Mouse (Mus musculus) neural tube, embryonic 14.5 days (tissue): ENCODE measurements around the gene Gm11042. TPM values are rescaled to one million over a fixed set of nuclear protein-coding genes. Genes with fewer than 3 reads are reported as not detected.

Experiments used
- ATAC-seq: fragments of 200-750 bp; cut with Nextera tagmentation; 2 replicates; pipeline ENCODE4 v1.8.0; 2017; ENCODE audit warnings: low read depth, mild to moderate bottlenecking, moderate TSS enrichment, moderate library complexity
- H3K27ac ChIP-seq: fragments of 300-500 bp; sonication (generic); 2 replicates; pipeline ENCODE4 v1.5.1; 2014; ENCODE audit warnings: low read depth, mild to moderate bottlenecking, control low read depth, low read length, moderate library complexity, mixed read lengths
- H3K27me3 ChIP-seq: fragments of 300-500 bp; sonication (generic); 2 replicates; pipeline ENCODE4 v1.6.1; 2014; ENCODE audit warnings: low read length; ENCODE audit not compliant: control insufficient read depth, insufficient read depth
- H3K36me3 ChIP-seq: fragments of 300-500 bp; sonication (generic); 2 replicates; pipeline ENCODE4 v1.6.1; 2014; ENCODE audit warnings: low read length, mixed read lengths; ENCODE audit not compliant: control insufficient read depth, insufficient read depth
- H3K4me1 ChIP-seq: fragments of 300-500 bp; sonication (generic); 2 replicates; pipeline ENCODE4 v1.6.1; 2014; ENCODE audit warnings: low read length; ENCODE audit not compliant: control insufficient read depth, insufficient read depth
- H3K4me2 ChIP-seq: fragments of 300-500 bp; sonication (generic); 2 replicates; pipeline ENCODE4 v1.6.1; 2014; ENCODE audit warnings: mild to moderate bottlenecking, low read depth, low read length, control low read depth
- H3K4me3 ChIP-seq: fragments of 300-500 bp; sonication (generic); 2 replicates; pipeline ENCODE4 v1.5.1; 2014; ENCODE audit warnings: low read depth, low read length, control low read depth, mixed read lengths
- H3K9ac ChIP-seq: fragments of 300-500 bp; sonication (generic); replicated peaks from 2 replicates; pipeline ENCODE4 v1.6.1; 2014; ENCODE audit warnings: low read depth, mild to moderate bottlenecking, control low read depth, low read length, mixed read lengths
- H3K9me3 ChIP-seq: fragments of 300-500 bp; sonication (generic); 2 replicates; pipeline ENCODE4 v1.6.1; 2016; ENCODE audit warnings: low read length; ENCODE audit not compliant: control insufficient read depth
- WGBS: fragments of 180-500 bp; shearing (Covaris S2); extraction: QIAGEN DNeasy Blood & Tissue Kit; methylation state at CpG from one replicate; pipeline ENCODE4 v1.1.7; 2014; 5-methylcytosine and 5-hydroxymethylcytosine counted together
- polyA plus RNA-seq: library from polyadenylated mRNA; unstranded; fragments of >200 nt; fragmentation: Nextera tagmentation; extraction: Ambion mirVana; gene quantifications from 2 replicates; pipeline ENCODE4 v1.2.1, GENCODE M21; 2014

Gene Gm11042
- polyA plus RNA-seq, 1 experiment from 2014 or later, result not detected

DNA sequence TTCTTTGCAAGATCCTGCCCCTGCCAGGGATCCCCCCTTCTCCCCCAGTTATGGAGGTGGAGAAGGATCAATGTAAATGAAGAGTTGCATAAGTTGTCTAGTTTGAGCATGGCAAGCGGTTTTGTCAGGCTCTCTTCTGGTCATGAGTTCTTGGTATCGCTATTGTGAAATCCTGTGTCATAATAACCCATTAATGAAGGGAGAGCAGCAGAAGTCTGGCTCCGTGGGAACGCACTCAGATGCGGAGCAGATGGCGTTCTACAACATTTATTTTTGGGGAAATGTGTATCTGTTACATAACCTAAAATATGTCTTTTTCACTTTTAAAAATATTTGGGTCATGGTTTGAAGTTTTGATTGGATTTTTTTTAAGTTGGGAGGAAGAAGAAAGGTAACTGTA lies 14.6 kb downstream of the Gm11042 start:
- ATAC-seq, result no peak
- no peak overlapping the region for H3K4me2 ChIP-seq
- H3K4me3 ChIP-seq, result no peak overlapping the region
- no peak overlapping the region for H3K9ac ChIP-seq
- H3K4me1 ChIP-seq, result no peaks in the 10 kb centered on the region
- no peak overlapping the region for H3K27ac ChIP-seq
- 80% methylated on average over 6 of the region's 6 CpGs for WGBS
- no peaks in the 10 kb centered on the region for H3K27me3 ChIP-seq
- no peaks in the 10 kb centered on the region for H3K9me3 ChIP-seq
- no peaks in the 10 kb centered on the region for H3K36me3 ChIP-seq

DNA sequence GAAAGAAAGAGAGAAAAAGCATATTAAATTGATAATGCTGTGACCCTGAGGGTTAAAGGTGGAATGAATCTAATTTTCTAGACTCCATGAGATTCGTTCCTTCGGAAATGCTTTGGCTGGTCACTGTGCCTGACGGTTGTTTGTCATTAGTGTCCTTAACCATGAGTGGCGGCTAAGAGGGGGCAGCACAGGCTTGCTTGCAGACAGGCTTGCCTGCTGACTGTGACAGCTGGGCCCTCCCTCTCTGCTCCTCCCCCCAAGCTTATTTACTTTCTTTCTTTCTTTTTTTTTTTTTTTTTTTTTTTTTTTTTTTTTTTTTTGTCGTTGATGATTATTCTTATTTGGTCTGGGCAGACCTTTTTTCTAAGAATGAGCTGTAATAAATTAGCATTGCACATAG lies 19.8 kb downstream of the Gm11042 start:
- H3K4me2 ChIP-seq, result no peak overlapping the region
- H3K4me3 ChIP-seq, result no peak overlapping the region
- no peak for ATAC-seq
- H3K36me3 ChIP-seq, result no peaks in the 10 kb centered on the region
- no peak overlapping the region for H3K9ac ChIP-seq
- WGBS, result 52% methylated on average over 5 of the region's 5 CpGs
- H3K27ac ChIP-seq, result no peak overlapping the region
- no peaks in the 10 kb centered on the region for H3K27me3 ChIP-seq
- no peaks in the 10 kb centered on the region for H3K4me1 ChIP-seq
- H3K9me3 ChIP-seq, result no peaks in the 10 kb centered on the region

DNA sequence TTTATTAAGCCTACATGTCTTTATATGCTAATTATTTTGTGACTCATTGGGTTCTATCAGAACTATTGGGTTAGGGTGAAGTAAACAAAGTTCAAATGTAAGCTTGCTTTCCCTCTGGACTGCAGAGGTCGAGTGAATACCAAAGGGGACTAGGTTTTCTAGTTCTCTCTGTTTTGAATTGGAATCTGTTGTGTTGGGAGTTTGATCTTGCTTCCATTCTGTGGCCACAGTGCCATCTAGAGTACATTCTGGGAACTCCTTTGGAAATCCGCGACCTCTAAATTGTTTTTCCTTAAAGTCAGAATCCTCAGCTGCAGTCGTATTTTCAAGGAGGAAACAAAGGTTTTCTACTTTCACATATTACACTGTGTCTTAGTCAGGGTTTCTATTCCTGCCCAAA lies 22.6 kb downstream of the Gm11042 start:
- Histone ChIP-seq H3K36me3 (no peaks in the 10 kb centered on the region), H3K4me1 (no peaks in the 10 kb centered on the region), H3K4me2 (no peak overlapping the region), H3K27ac (no peak overlapping the region), H3K9me3 (no peaks in the 10 kb centered on the region), H3K9ac (no peak overlapping the region), H3K4me3 (no peak overlapping the region), H3K27me3 (no peaks in the 10 kb centered on the region)
- WGBS, result 8% methylated on average over 4 of the region's 4 CpGs
- no peak for ATAC-seq

DNA sequence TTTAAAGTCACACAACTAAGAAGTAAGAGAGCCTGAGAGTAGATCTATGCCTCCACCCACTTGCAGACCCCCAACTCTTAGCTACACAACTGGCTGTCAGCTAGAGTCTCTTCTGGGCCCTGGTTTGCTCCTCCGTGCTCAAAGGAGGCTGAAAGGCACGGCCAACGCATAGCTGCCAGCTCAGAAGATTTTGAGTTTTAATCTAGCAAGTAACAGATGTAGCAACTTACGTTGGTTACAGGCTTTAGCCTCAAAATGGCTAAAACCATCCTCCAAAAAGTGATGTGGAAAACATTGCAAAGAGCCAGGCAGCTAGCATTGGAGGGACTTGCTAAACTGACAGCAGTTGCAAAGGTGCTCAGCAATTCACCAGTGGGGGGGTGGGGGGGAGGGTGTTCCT lies 25.2 kb downstream of the Gm11042 start:
- 88% methylated on average over 4 of the region's 4 CpGs for WGBS
- Histone ChIP-seq H3K9ac (no peak overlapping the region), H3K27me3 (no peaks in the 10 kb centered on the region), H3K36me3 (no peaks in the 10 kb centered on the region), H3K4me1 (no peaks in the 10 kb centered on the region), H3K4me2 (no peak overlapping the region), H3K9me3 (no peaks in the 10 kb centered on the region), H3K4me3 (no peak overlapping the region), H3K27ac (no peak overlapping the region)
- no peak for ATAC-seq

DNA sequence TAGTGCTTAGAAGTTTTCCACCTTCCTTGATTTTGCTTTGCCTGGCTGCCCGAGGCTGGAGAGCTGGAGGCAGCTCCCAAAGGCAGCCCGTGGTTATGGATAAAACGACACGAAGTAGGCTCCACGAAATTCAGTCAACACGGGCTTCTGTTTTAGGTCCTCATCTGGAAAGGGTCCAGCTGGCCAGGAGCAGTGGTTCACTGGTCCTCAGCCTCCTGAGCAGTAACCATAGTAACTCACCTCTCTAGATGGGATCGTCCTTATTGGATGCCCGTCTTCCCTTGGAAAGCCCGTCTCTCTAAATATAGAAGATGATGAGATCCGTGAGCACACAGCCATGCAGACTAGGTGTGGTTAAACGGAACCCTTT lies 31.5 kb downstream of the Gm11042 start:
- ATAC-seq, result peak; percentile 30; the same call in 1 of the 2 replicates
- Histone ChIP-seq H3K4me2 (peak overlapping the region; percentile 89), H3K9ac (no peak overlapping the region; the same call in 1 of the 2 replicates), H3K36me3 (no peaks in the 10 kb centered on the region), H3K27me3 (no peaks in the 10 kb centered on the region), H3K9me3 (no peaks in the 10 kb centered on the region), H3K27ac (no peak overlapping the region), H3K4me3 (peak overlapping the region; percentile 39), H3K4me1 (peaks cover 13% of the 10 kb centered on the region; the same call in 1 of the 2 replicates)
- WGBS, result 3% methylated on average over 11 of the region's 11 CpGs

DNA sequence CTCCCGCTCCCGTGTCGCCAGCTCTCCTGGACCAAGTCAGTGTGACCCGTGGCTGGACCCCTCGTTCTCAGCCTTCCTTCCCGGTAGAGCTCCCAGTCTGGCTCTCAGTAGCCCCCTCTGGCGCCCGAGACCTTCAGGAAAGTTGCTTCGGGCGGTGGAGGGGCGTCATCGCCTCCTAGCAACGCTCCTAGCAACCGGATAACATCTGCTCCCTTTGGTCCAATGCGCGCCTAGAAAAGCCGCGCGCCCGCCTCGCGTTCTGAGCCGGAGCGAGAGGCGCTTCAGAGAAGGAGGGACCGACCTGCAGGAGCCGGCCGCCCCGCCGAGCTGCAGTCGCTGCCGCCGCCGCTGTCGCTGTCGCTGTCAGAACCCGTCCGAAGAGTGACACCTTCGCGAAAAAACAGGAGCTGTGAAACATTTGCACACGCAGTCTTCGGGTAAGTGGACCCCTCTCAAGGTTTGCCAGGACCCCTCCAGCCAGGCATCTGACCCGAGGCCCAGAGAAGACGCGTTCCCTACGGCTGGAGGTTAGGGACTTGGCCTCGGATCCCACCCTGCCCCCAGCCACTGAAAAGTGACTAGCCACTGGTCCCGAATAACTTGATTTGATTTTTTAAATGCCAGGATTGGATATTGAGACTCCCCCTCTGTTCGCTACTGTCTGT lies 32.0 kb downstream of the Gm11042 start:
- no peaks in the 10 kb centered on the region for H3K27me3 ChIP-seq
- under 1% methylated on average over 49 of the region's 49 CpGs for WGBS
- peak overlapping the region; percentile 39 for H3K4me3 ChIP-seq
- peak overlapping the region; percentile 89 for H3K4me2 ChIP-seq
- no peak overlapping the region for H3K27ac ChIP-seq
- ATAC-seq, result peak; percentile 97
- no peaks in the 10 kb centered on the region for H3K36me3 ChIP-seq
- peak overlapping the region; percentile 39; the same call in 1 of the 2 replicates for H3K9ac ChIP-seq
- no peaks in the 10 kb centered on the region for H3K9me3 ChIP-seq
- H3K4me1 ChIP-seq, result peaks cover 13% of the 10 kb centered on the region; the same call in 1 of the 2 replicates

DNA sequence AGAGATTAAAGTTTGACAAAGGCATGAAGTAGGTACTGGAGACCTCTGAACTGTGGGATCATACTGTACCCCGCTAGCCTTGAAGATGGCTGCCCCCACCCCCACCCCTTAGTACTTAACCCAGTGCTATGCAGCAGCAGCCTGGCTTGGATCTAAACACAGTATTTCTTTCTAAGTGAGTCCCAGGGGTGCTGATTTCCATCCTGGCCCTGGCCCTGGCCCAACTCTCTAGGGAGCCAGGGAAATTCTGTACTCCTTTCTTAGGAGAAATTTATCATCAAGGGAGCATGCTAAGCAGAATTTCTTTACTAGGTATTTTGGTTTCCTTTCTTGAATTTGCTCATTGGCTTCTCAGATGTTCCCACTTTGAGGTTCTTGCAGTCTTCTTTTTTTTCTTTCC lies 33.3 kb downstream of the Gm11042 start:
- Histone ChIP-seq H3K9me3 (no peaks in the 10 kb centered on the region), H3K27me3 (no peaks in the 10 kb centered on the region), H3K4me3 (no peak overlapping the region), H3K4me2 (no peak overlapping the region), H3K36me3 (no peaks in the 10 kb centered on the region), H3K9ac (no peak overlapping the region), H3K4me1 (peaks cover 13% of the 10 kb centered on the region; the same call in 1 of the 2 replicates), H3K27ac (no peak overlapping the region)
- ATAC-seq, result no peak
- 67% methylated on average over 1 of the region's 1 CpGs for WGBS

DNA sequence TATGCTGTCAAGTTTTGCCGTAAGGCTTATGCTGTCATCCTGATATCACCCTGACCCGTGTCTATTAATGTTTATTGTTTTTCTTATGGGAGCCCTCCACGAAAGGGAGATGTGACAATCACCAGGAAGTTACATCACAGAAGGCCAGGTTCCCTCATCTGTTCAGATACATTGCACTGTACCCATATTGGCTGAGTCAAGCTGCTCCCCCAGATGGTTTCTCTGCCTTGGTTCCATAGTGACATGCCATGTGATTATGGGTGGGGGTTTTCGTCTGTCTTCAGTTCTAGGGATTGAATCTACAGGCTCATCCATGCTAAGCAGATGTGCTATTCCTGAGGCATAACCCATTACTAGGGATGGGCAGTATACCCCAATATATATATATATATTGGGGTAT lies 34.8 kb downstream of the Gm11042 start:
- Histone ChIP-seq H3K27ac (no peak overlapping the region), H3K9me3 (no peaks in the 10 kb centered on the region), H3K4me3 (no peak overlapping the region), H3K27me3 (no peaks in the 10 kb centered on the region), H3K9ac (no peak overlapping the region), H3K36me3 (no peaks in the 10 kb centered on the region), H3K4me1 (peaks cover 13% of the 10 kb centered on the region; the same call in 1 of the 2 replicates), H3K4me2 (no peak overlapping the region)
- ATAC-seq, result no peak
- WGBS, result 78% methylated on average over 4 of the region's 4 CpGs

DNA sequence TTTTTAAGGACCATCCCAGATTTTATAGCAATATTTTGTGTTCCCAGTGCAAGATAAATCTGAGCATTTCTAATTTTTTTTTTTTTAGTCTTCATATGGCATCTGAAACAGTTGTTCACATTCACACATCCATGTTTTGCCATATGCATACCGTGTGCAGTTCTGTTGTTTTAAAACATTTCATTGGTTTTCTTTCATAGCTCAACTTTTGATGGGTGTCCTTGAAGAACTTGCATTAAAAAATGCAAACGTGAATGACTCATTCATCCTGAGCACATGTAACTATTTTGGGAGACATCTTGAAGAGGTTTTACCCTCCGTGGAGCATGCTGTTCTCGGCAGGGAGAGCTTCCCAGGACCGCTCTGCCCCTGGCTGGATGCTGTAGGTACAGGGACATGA lies 38.9 kb downstream of the Gm11042 start:
- Histone ChIP-seq H3K4me2 (no peak overlapping the region), H3K36me3 (no peaks in the 10 kb centered on the region), H3K9me3 (no peaks in the 10 kb centered on the region), H3K27ac (no peak overlapping the region), H3K9ac (no peak overlapping the region), H3K27me3 (no peaks in the 10 kb centered on the region), H3K4me3 (no peak overlapping the region), H3K4me1 (no peaks in the 10 kb centered on the region)
- 87% methylated on average over 5 of the region's 5 CpGs for WGBS
- ATAC-seq, result no peak
